Mouse (Mus musculus): ENCODE measurements at regions not wholly inside any gene's neighbourhood (a gene's known extent, or its start where the extent isn't known, plus 50 kb on each side); places are given as distances from the start of the nearest gene placed in this dataset.

- Histone ChIP-seq H3K27ac (ENCODE audit: insufficient read depth, low read depth) (no peak overlapping the region), H3K36me3 (replicated peaks in 1 of 2; ENCODE audit: control insufficient read depth in 1 of 2, insufficient read depth in 1 of 2, low read length in 1 of 2) (no peaks in the 10 kb centered on the region), H3K79me2 (replicated peaks; ENCODE audit: control insufficient read depth, extremely low read depth, insufficient read depth, poor library complexity, severe bottlenecking) (no peaks in the 10 kb centered on the region), H3K4me1 (ENCODE audit: control insufficient read depth in 1 of 2, insufficient read depth in 2 of 2) (peaks cover 0 to 6% of the 10 kb centered on the region in 2 experiments; a peak in 2 of 4 replicates), H3K9me3 (replicated peaks; ENCODE audit: low read length) (no peaks in the 10 kb centered on the region), H3K4me3 (replicated peaks in 1 of 3; ENCODE audit: low read depth in 2 of 3, low read length in 2 of 3, poor library complexity in 1 of 3) (no peak overlapping the region), H3K27me3 (replicated peaks) (peaks cover 2% of the 10 kb centered on the region), H3K4me2 (ENCODE audit: insufficient read depth, low read depth, poor library complexity, severe bottlenecking) (no peak overlapping the region; the same call in 1 of the 2 replicates), H3K9ac (ENCODE audit: insufficient read depth, low read depth) (no peak overlapping the region)
- DNase-seq (ENCODE audit: extremely low read depth): no peak
- in situ Hi-C loops (cut with MboI; ENCODE audit: low pct_ligation_motif_present, low pct_unique_long_range_greater_than_20kb, low sequenced_read_pairs): loop anchor here (10.0 to 25.0 kb wide), 2 partner anchors 316 to 811 kb away; no protein-coding TSS in a partner anchor
- TF ChIP-seq UBTF (IDR thresholded peaks at IDR 0.05; ENCODE audit: low read depth, low read length) (0 out of 2 replicates have a peak, but pooled peaks have one; percentile 9), POLR2A (IDR thresholded peaks at IDR 0.05; ENCODE audit: low read depth, low read length) (no peak)
- dilution Hi-C loops (cut with MboI; ENCODE audit: extremely low pct_ligation_motif_present, extremely low pct_unique_long_range_greater_than_20kb, low sequenced_read_pairs): no loop called here
Measured at GRCm38 (mm10) chr15:37100767-37101288, 93.3 kb upstream of the Zfp706 start.

GRCm38 (mm10) chr15:37099927-37100766, 92.6 kb upstream of the Zfp706 start:
- in situ Hi-C loops (cut with MboI; ENCODE audit: low pct_ligation_motif_present, low pct_unique_long_range_greater_than_20kb, low sequenced_read_pairs): loop anchor here (10.0 to 25.0 kb wide), 2 partner anchors 315 to 812 kb away; no protein-coding TSS in a partner anchor
- H3K27ac ChIP-seq (ENCODE audit: insufficient read depth, low read depth): no peak overlapping the region
- no peak overlapping the region for H3K9ac ChIP-seq (ENCODE audit: insufficient read depth, low read depth)

GRCm38 (mm10) chr15:37099176-37099575, 91.6 kb upstream of the Zfp706 start:
- Histone ChIP-seq H3K9me3 (replicated peaks; ENCODE audit: low read length) (no peaks in the 10 kb centered on the region), H3K27ac (ENCODE audit: insufficient read depth, low read depth) (no peak overlapping the region)
- dilution Hi-C loops (cut with MboI; ENCODE audit: extremely low pct_ligation_motif_present, extremely low pct_unique_long_range_greater_than_20kb, low sequenced_read_pairs): no loop called here
- TF ChIP-seq EP300 (IDR thresholded peaks at IDR 0.05; ENCODE audit: low read length) (no peak), USF2 (conservative IDR thresholded peaks at IDR 0.05; ENCODE audit: low read depth, low read length) (no peak), POLR2AphosphoS2 (IDR thresholded peaks at IDR 0.05; ENCODE audit: low read depth, low read length) (no peak), MEF2A (IDR thresholded peaks at IDR 0.05; ENCODE audit: borderline replicate concordance, low read depth, low read length) (no peak), MAX (IDR thresholded peaks at IDR 0.05; ENCODE audit: low read length) (no peak), RCOR1 (conservative IDR thresholded peaks at IDR 0.05; ENCODE audit: low read depth, low read length) (no peak), PAX5 (IDR thresholded peaks at IDR 0.05; ENCODE audit: low read length) (no peak), RAD21 (IDR thresholded peaks at IDR 0.05; ENCODE audit: low read depth, low read length) (no peak), KAT2A (IDR thresholded peaks at IDR 0.05; ENCODE audit: insufficient replicate concordance, low read length) (no peak), ZKSCAN1 (IDR thresholded peaks at IDR 0.05; ENCODE audit: borderline replicate concordance, low read depth, low read length) (no peak), MYC (IDR thresholded peaks at IDR 0.05; ENCODE audit: low read depth, low read length) (no peak), UBTF (IDR thresholded peaks at IDR 0.05; ENCODE audit: low read depth, low read length) (no peak), IRF4 (IDR thresholded peaks at IDR 0.05; ENCODE audit: low read depth, low read length) (no peak), TCF12 (IDR thresholded peaks at IDR 0.05; ENCODE audit: low read depth, low read length) (no peak), CHD2 (IDR thresholded peaks at IDR 0.05; ENCODE audit: low read length) (no peak)

More at GRCm38 (mm10) chr15:37099927-37100766, 92.6 kb upstream of the Zfp706 start:
- Histone ChIP-seq H3K79me2 (replicated peaks; ENCODE audit: control insufficient read depth, extremely low read depth, insufficient read depth, poor library complexity, severe bottlenecking) (no peaks in the 10 kb centered on the region), H3K4me2 (ENCODE audit: insufficient read depth, low read depth, poor library complexity, severe bottlenecking) (peak overlapping the region; percentile 50), H3K9me3 (replicated peaks; ENCODE audit: low read length) (no peaks in the 10 kb centered on the region), H3K36me3 (replicated peaks in 1 of 2; ENCODE audit: control insufficient read depth in 1 of 2, insufficient read depth in 1 of 2, low read length in 1 of 2) (no peaks in the 10 kb centered on the region), H3K4me1 (ENCODE audit: control insufficient read depth in 1 of 2, insufficient read depth in 2 of 2) (peaks cover 0 to 6% of the 10 kb centered on the region in 2 experiments; a peak in 2 of 4 replicates), H3K4me3 (replicated peaks in 1 of 3; ENCODE audit: low read depth in 2 of 3, low read length in 2 of 3, poor library complexity in 1 of 3) (peak overlapping the region in 1 of 3 experiments; percentile 31), H3K27me3 (replicated peaks) (peaks cover 2% of the 10 kb centered on the region)
- TF ChIP-seq JUND (conservative IDR thresholded peaks at IDR 0.05; ENCODE audit: low read depth, low read length) (no peak), RCOR1 (conservative IDR thresholded peaks at IDR 0.05; ENCODE audit: low read depth, low read length) (no peak), MAZ (IDR thresholded peaks at IDR 0.05; ENCODE audit: low read depth, low read length) (no peak), UBTF (IDR thresholded peaks at IDR 0.05; ENCODE audit: low read depth, low read length) (peak; percentile 67; the same call in 1 of the 2 replicates), POLR2A (IDR thresholded peaks at IDR 0.05; ENCODE audit: low read depth, low read length) (no peak), ZNF384 (IDR thresholded peaks at IDR 0.05; ENCODE audit: low read depth, low read length) (peak; percentile 100), ELF1 (IDR thresholded peaks at IDR 0.05; ENCODE audit: low read depth, low read length) (no peak), MEF2A (IDR thresholded peaks at IDR 0.05; ENCODE audit: borderline replicate concordance, low read depth, low read length) (no peak), EP300 (IDR thresholded peaks at IDR 0.05; ENCODE audit: low read length) (no peak), HCFC1 (IDR thresholded peaks at IDR 0.05; ENCODE audit: low read depth, low read length) (no peak; the same call in 1 of the 2 replicates), PAX5 (IDR thresholded peaks at IDR 0.05; ENCODE audit: low read length) (no peak), CHD2 (IDR thresholded peaks at IDR 0.05; ENCODE audit: low read length) (no peak), CHD1 (IDR thresholded peaks at IDR 0.05; ENCODE audit: low read depth, low read length) (no peak), JUN (IDR thresholded peaks at IDR 0.05; ENCODE audit: insufficient read depth, low read depth, low read length) (no peak), RAD21 (IDR thresholded peaks at IDR 0.05; ENCODE audit: low read depth, low read length) (peak; percentile 40), SMC3 (IDR thresholded peaks at IDR 0.05; ENCODE audit: low read depth, low read length) (peak; percentile 53), USF2 (conservative IDR thresholded peaks at IDR 0.05; ENCODE audit: low read depth, low read length) (no peak), CTCF (conservative IDR thresholded peaks at IDR 0.05 in 1 of 2, IDR thresholded peaks at IDR 0.05 in 1 of 2; ENCODE audit: low read depth in 2 of 2, low read length in 2 of 2) (peak; percentile 83 to 96), ZMIZ1 (IDR thresholded peaks at IDR 0.05; ENCODE audit: low read depth, low read length) (no peak), USF1 (IDR thresholded peaks at IDR 0.05; ENCODE audit: low read depth, low read length) (no peak)
- dilution Hi-C loops (cut with MboI; ENCODE audit: extremely low pct_ligation_motif_present, extremely low pct_unique_long_range_greater_than_20kb, low sequenced_read_pairs): no loop called here
- peak; percentile 78 for DNase-seq (ENCODE audit: extremely low read depth)

More at GRCm38 (mm10) chr15:37099176-37099575, 91.6 kb upstream of the Zfp706 start:
- Histone ChIP-seq H3K79me2 (replicated peaks; ENCODE audit: control insufficient read depth, extremely low read depth, insufficient read depth, poor library complexity, severe bottlenecking) (no peaks in the 10 kb centered on the region), H3K4me2 (ENCODE audit: insufficient read depth, low read depth, poor library complexity, severe bottlenecking) (no peak overlapping the region), H3K9ac (ENCODE audit: insufficient read depth, low read depth) (no peak overlapping the region), H3K36me3 (replicated peaks in 1 of 2; ENCODE audit: control insufficient read depth in 1 of 2, insufficient read depth in 1 of 2, low read length in 1 of 2) (no peaks in the 10 kb centered on the region), H3K4me1 (ENCODE audit: control insufficient read depth in 1 of 2, insufficient read depth in 2 of 2) (peaks cover 0 to 6% of the 10 kb centered on the region in 2 experiments; a peak in 2 of 4 replicates), H3K27me3 (replicated peaks) (peaks cover 2% of the 10 kb centered on the region), H3K4me3 (replicated peaks in 1 of 3; ENCODE audit: low read depth in 2 of 3, low read length in 2 of 3, poor library complexity in 1 of 3) (no peak overlapping the region)
- in situ Hi-C loops (cut with MboI; ENCODE audit: low pct_ligation_motif_present, low pct_unique_long_range_greater_than_20kb, low sequenced_read_pairs): no loop called here
- no peak for DNase-seq (ENCODE audit: extremely low read depth)
